Comparison of ENCODE assay signal across 9 mouse cellular contexts in the genomic region with DNA sequence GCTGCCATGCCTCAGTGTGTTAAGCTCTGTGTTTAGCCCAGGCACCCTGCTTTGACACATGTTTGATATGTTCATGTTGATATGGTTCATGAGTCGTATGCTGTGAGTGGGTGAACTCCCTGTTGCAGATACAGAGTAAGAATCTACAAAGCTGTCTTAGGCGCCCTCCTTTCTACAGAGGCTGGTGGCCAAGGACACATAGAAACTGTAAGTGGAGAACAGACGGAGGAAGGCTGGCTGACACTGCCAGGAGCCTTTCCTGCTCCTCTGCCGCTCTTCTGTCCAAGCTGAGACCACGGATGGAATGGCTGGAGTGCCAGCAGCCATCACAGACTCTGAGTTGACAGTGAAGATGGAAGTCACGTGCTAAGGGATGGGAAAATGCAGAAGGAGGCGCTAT.
"Had no signal": no experiment of that assay in that cellular context is flagged by ENCODE, and none has a peak within 500 bp of the region (broad histone marks: within the 10 kb centered on the region; RNA-seq: fewer than 3 reads in every experiment).

No protein-coding gene starts in this region.

- H3K9ac ChIP-seq: limb, embryonic 15.5 days; liver, embryonic 12.5 days; midbrain, embryonic 12.5 days; neural tube, embryonic 13.5 days had no signal

- H3K4me3 ChIP-seq: limb, embryonic 15.5 days; liver, embryonic 12.5 days; midbrain, embryonic 12.5 days; neural tube, embryonic 13.5 days had no signal

- DNase-seq: layer of hippocampus, adult 9-11 months; layer of hippocampus, postnatal 36 days; right cerebral cortex, postnatal 14 days; thymus, postnatal 36 days had no signal

- H3K36me3 ChIP-seq: limb, embryonic 15.5 days; liver, embryonic 12.5 days; midbrain, embryonic 12.5 days; neural tube, embryonic 13.5 days had no signal

- ATAC-seq: midbrain, embryonic 16.5 days had no signal

- H3K9me3 ChIP-seq: limb, embryonic 15.5 days; liver, embryonic 12.5 days; midbrain, embryonic 12.5 days; neural tube, embryonic 13.5 days had no signal

- H3K27ac ChIP-seq: limb, embryonic 15.5 days; liver, embryonic 12.5 days; midbrain, embryonic 12.5 days; neural tube, embryonic 13.5 days had no signal

- H3K4me2 ChIP-seq: limb, embryonic 15.5 days; liver, embryonic 12.5 days; midbrain, embryonic 12.5 days; neural tube, embryonic 13.5 days had no signal

- H3K27me3 ChIP-seq: limb, embryonic 15.5 days; liver, embryonic 12.5 days; midbrain, embryonic 12.5 days; neural tube, embryonic 13.5 days had no signal

- H3K4me1 ChIP-seq: limb, embryonic 15.5 days; liver, embryonic 12.5 days; midbrain, embryonic 12.5 days; neural tube, embryonic 13.5 days had no signal
